Mouse (Mus musculus) G1E (cell line): ENCODE measurements at regions not wholly inside any gene's neighbourhood (a gene's known extent, or its start where the extent isn't known, plus 50 kb on each side); places are given as distances from the start of the nearest gene placed in this dataset.

Experiments
- CTCF ChIP-seq: IDR thresholded peaks from 2 replicates; pipeline ENCODE4 v1.5.1; 2012; ENCODE audit warnings: low read depth, low read length, inconsistent platforms, mixed read lengths
- GATA1 ChIP-seq: IDR thresholded peaks from 2 replicates; pipeline ENCODE4 v1.6.1; 2012; ENCODE audit warnings: borderline replicate concordance, low read length, inconsistent platforms, mixed read lengths
- GATA2 ChIP-seq: IDR thresholded peaks from 2 replicates; pipeline ENCODE4 v1.6.1; 2012; ENCODE audit warnings: low read depth, low read length, inconsistent platforms, borderline replicate concordance
- POLR2AphosphoS5 ChIP-seq: IDR thresholded peaks from 2 replicates; pipeline ENCODE4 v1.6.1; 2012; ENCODE audit warnings: low read depth, low read length, inconsistent platforms; ENCODE audit not compliant: insufficient replicate concordance

GRCm38 (mm10) chr6:143598916-143599315, 431.9 kb downstream of the Etnk1 start:
- TF ChIP-seq CTCF (no peak), POLR2AphosphoS5 (no peak), GATA2 (no peak), GATA1 (no peak)
